Mouse (Mus musculus) heart, adult 11 months (tissue): ENCODE results near the gene Afg1l.

Source experiments
- DNase-seq: peaks from one replicate; pipeline ENCODE4 v3.0.0; 2022

Afg1l gene

GRCm38 (mm10) chr10:42476774-42477475 lies 1.4 kb downstream of the Afg1l start:
- peak; percentile 95 for DNase-seq

DNA sequence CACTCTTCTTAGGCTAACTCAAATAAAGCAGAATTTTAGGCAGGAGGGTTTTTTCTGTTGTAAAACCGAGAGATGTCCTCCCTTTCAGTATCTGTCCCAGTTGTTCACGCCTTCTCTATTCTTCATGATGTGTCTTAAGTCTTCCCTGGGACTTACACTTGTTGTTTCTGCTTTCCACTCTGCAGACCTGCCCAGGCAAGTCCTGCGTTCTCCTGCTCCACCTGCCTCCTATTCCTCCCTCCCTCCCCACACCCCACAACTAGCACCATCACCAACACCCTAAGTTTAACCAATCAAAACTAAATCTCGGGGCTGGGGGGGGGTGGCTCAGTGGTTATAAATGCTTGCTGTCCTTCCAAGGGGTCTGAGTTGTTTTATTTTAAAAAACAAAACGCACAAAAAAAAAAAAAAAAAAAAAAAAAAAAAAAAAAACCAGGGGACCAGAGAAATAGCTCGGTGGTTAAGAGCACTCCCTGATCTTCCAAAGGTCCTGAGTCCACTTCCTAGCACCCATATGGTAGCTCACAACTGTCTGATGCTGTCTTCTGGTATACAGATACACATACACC lies 3.3 kb downstream of the Afg1l start:
- no peak for DNase-seq

DNA sequence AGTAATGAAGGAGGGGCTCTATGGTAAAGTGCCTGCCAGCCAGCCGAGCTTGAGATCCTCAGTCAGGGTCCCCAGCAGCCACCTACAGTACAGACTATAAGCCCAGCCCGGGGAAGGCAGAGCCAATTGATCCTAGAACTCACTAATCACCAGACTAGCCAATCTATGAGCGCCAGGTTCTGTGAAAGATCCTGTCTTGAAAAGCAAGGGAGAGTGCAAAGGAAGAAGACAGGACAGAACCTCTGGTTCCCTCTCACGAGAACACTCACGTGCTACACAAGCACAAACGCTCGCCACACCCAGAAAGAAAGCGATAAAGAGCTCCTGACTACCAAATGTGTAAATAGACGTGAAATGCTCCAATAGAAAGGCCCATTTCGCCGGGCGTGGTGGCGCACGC lies 13.6 kb downstream of the Afg1l start:
- no peak for DNase-seq

- peak; percentile 97 for DNase-seq
Measured at GRCm38 (mm10) chr10:42464224-42464623, 14.1 kb downstream of the Afg1l start.

DNA sequence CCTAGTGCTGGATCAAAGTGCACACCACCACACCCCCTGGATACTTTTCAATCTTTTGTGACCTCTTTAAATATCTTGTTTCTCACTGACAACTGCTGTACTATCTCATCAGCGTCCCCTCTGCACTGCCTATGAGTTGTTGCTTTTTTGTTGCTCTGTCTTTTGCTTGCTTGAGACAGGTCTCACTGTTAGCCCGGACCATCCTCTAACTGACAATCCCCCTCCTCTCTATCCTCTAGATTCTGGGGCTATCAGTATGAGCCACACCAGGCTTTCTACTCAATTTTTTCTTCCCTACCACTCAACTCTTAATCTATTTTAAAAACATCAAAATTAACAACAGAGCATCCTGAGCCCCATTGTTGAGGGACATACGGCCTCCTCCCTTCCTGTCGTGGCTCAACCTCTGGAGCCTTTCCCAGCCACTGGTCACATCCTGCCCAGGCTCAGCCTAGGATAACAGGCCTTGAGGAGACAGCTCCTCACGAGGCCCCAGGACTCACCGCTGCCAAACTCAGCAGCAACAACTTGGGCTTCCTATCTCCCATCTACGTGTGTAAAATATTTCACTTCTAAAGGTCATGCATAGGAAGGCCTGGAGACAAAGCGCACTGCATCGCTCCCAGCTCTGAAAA lies 20.7 kb downstream of the Afg1l start:
- DNase-seq: peak; percentile 99

DNA sequence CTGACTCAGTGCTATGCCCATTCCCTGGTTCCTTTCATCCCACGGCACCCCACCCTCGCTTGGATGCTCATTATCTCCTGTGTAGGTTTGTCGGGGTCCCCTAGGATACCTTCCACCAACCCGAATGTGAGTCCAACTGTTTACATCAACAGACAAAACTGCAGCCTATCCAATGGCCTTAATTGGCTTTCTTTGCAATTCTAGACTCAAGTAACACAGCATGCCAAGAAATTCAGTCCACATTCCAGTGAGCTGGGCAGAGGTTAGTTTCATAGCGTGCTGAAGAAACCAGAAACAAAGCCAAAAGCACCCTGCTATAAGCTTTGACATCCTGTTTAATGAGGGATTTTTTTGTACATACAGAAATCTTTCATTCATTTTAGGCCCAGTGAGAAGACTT lies 22.4 kb downstream of the Afg1l start:
- DNase-seq: peak; percentile 78

DNA sequence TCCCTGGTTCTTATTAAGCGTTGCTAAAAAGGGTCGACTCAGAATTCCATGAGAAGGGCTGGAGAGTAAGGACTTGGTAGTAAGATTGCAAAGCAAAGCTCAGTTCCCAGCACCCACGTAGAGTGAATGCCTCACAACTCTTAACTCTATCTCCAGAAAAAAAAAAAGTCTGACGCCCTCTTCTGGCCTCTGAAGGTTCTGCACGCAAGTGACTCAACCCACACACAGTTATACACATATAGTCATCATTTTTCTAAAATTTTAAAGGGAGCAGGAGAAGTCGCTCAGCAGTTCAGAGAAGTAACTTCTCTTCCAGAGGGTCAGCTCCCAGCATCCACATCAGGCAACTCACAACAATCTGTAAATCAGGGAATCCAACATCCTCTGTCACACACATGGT lies 23.7 kb downstream of the Afg1l start:
- no peak for DNase-seq

DNA sequence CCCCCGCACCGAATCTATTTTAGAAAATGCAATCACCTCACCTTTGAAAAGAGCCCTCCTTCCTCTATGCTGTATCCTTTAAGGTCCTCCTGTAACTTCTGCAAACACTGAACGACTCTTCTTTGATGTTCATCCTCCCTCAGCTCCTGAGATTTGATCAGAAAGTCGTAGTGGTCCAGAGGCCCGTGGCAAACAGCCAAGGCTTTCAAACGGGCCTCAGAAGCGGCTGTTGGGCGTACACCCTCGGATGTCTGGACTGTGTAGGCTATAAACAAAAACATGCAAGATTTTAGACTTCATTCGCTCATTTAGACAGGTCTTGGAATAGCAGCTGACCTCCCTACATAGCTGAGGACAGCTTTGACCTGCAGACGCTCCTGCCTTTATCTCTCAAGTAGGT lies 24.1 kb downstream of the Afg1l start:
- DNase-seq: peak; percentile 89

DNA sequence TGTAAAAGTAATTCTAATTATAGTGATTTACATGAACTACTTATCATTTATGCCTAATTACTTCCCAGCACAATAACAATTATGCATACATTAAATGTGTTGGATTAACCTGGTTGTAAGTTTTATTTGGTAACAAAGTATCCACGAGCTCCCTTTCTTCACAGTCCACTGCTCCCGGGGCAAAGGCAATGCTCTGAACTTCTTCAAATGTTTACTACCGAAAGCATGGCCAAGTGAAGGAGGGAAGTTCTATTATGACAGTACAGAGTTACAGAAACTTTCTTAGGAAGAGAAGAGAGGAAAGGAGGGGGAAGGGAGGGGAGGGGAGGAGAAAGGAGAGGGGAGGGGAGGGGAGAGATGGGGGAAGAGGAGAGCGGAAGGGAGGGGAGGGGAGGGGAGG lies 28.7 kb downstream of the Afg1l start:
- DNase-seq: no peak

DNA sequence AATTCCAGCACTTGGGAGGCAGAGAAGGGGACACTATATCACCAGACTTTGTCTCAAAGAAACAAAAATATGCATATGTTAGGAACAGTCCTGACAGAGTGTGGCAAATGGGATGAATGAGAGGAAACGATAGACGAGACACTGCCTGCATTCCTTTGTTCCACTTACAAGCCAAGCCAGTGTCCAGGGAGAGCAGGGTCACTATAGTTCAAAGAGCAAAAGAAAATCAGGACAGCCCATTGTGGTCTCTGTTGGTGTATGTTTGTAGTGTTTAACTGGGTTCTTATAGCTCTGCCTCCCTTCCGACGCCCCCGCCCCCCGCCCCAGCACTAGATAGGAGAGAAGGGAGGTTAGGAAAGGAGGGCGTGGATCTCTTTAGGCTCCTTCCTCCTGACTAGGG lies 30.0 kb downstream of the Afg1l start:
- DNase-seq: no peak

DNA sequence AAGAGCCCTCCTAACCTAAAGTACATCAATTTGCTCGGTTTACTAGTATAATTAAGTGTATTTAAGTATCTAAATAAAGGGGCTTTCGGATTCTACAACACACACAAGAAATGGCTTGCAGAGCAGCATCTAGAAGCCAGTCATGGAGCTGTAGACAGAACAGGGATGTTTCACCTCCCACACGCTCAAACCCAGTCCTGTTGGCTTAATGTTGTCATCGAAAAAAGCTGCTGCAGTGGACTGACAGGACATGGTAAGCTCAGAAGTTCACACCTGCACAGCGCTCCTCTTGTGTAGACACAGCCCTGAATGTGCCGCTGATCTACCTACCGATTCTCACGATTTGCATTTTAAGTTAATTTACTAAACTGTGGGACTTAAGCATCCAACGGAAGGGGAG lies 32.2 kb downstream of the Afg1l start:
- peak; percentile 45 for DNase-seq

- peak; percentile 67 for DNase-seq
Measured at GRCm38 (mm10) chr10:42436842-42437805, 41.2 kb downstream of the Afg1l start.

- no peak for DNase-seq
Measured at GRCm38 (mm10) chr10:42417530-42418174, 60.7 kb downstream of the Afg1l start.

DNA sequence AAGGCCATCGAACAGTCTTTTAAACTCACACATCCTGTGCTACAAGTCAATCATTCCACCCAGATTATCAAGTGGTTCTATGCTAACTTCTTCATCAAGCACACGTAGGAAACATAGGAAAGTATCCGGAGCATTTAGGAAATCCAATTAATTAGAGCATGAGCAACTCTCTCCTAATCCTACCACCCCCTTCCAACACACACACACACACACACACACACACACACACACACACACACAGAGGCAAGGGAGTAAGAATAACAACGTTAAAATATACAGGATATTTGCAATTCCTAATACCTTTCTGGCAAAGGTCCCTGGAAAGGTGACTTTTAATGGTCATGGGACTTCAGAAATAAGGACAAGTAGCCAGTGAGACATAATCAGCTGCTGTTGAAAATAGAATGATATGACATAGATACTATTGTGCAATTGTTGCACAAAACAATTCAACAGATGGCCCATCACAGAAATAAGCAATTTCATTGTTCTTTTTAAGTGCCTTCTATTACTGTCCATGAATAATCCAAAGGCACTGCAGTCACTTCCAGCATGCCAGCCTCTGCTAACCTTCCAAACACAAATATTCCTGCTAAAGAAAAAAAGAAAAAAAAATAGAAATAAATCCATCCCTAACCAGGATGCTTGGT lies 62.4 kb downstream of the Afg1l start:
- DNase-seq: no peak

- DNase-seq: peak; percentile 92
Measured at GRCm38 (mm10) chr10:42410748-42411537, 67.4 kb downstream of the Afg1l start.

DNA sequence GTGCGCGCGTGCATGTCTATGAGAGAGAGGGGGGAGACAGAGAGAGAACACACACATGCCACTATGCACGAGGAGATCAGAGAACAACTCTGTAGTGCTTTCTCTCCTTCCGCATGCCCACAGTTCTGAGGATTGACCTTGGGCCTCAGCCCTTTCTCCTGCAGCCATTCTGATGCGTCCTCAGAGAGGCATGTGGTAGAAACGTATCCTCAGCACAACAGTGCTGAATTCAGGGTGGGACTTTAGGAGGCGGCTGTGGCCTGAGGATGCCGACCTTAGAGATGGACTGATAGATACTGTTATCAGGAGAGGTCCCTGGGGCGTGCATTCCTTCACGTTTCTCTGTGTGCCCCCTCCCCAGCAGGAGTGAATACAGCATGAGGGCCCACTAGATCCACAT lies 87.9 kb downstream of the Afg1l start:
- peak; percentile 61 for DNase-seq

DNA sequence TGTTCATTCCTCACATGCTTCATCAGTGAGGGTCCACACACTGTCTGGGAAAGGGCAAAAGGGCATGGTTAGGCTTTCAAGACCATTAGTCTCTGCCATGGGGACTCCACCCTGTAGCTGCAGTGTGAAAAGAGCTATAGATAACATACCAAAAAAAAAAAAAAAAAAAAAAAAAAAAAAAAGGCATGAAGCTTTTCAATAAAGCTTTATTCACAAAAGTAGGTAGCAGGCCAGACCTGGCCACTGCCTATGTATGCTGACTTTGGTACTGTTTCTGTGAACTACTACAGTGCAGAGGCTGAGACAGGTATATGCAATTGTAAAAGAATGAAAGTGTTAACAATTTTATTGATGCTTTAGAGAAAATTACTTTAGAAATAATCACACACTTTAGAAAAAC lies 90.2 kb downstream of the Afg1l start:
- DNase-seq: no peak

DNA sequence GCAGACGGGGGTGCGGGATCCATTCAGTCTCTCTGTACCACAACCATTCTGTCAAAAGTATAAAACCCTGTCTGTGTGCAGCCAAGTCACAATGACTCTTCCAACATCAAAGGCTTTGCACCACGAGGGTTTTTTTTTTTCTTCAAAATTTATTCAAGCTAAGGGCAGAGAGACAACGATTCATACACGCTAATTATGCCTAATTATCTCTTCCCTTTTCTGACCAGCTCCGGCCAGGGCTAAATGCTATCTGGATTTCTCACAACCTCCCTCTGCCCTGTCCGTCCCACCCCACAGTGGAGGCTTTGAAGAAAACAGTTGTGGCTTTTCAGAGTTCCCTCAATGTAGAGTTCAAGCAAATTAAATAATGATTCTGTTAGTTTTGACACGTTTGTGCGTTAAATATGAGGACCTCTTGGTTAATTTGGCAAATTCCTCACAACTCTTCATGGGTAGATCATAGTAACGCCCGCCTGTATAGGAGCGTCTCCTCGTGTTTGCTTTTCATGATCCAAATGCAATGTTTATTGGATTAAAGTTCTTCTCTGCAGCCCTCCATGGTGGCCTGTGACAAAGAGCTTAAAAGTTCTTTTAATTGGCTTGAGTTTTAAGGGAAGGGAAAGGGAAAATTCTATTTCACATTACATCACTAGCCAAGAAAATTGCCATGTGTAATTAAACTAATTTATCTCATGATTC lies 93.3 kb downstream of the Afg1l start:
- peak; percentile 71 for DNase-seq

DNA sequence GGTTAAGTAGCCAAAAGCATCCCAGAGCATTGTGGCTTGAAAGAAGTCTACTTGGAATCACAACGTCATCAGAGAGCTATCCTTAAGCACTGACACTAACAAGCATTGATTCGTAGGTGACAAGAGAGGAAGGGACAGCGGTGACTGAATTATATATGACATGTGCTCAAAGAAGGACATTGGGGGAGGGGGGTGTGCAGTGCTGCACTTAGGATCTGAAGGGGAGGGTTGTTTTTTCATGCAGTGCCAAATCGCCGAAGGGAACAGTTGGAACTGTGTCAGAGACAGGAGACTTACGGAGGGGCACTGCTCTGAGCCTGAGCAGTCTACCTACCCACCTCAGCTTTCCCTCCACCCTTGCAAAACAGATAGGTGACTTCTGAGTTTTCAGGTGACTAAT lies 94.7 kb downstream of the Afg1l start:
- DNase-seq: peak; percentile 37

DNA sequence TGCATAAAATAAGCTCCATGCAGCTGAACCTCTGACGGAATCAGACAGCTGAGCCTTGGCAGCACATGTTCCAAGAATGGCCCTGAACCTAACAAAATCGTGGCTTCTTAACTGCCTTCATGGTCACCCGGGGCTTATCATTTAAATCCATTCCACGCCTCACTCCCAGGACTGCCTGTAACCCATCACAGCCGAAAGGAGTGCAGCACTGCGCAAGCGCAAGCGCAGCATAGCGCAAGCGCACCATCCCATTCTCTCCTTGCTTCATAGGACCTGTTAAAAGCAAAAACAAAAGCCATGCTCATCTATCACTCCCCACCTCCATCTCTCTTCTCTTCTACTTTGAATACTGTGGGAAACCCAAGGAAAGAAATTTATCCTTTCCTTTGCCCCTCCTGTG lies 114.1 kb downstream of the Afg1l start:
- DNase-seq: peak; percentile 77

DNA sequence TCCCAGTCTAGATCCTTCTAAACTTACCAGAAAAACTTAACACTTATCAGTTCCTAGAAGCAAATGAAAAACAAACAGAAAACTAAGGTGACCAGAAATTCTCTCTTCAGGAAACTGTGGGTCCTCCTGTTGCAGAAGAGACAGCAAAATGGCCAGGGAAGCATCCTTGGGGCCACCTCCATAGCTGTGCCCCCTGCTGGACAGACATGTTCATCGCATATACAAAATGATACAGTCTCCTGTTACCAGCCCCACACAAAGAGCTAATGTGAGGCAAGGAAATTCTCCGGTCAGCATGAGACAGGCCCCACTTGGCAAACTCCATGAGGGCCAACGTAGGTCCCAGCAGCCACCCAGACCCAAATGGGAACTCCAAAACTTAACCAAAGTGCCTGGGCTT lies 122.4 kb downstream of the Afg1l start:
- peak; percentile 55 for DNase-seq
